Mouse (Mus musculus): ENCODE data around the gene Tmeff2.

DNA sequence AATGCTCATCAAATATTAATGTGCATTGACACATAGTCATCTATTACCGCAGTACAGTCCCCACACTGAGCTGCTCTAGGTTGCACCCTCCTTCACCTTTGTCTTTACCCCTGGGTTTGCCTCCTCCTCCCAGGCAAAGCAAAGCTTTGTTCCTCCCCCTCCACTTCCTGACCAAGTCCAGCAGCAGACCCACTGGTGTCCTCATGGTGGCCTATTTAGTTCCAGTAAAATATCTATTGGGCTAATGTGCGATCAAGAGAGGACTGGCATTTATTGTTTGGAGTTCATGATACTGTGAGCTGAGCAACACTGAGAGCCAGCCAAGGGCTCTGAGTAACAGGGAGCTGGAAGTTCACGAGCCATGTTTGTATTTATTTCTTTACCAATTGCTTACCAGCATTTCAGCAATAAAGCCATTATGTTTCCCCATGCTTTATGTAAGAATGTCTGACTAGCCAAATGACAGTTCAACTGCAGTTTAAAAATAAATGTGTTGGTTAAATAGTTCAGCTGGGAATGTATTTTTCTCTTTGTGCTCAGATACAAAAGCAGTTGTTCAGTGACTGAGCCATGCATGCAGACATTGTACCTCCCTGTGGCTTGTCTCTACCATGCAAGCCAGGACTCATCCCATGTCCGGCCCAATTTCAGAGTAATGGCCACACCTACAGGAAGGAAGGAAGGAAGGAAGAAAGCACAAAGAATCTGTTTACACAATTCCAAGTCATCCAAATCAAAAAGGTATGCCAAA, 196.6 kb downstream of the Tmeff2 start:
- TF ChIP-seq GATA1 (IDR thresholded peaks at IDR 0.05; ENCODE audit: borderline replicate concordance, low read length), result no peak
- no peak for TF ChIP-seq FLI1 (IDR thresholded peaks at IDR 0.05; ENCODE audit: low read length)
